Mouse (Mus musculus) lung, adult 18-20 months (tissue): ENCODE measurements around the gene Cdkn2aipnl.

ENCODE experiments used
- DNase-seq, 2 experiments: peaks; one replicate each; pipeline ENCODE4 v3.0.0; 2022; ENCODE audit warnings: mixed read lengths in 2 of 2

The Cdkn2aipnl gene

GRCm38 (mm10) chr11:51949155-51949840 is 18.2 kb upstream of the Cdkn2aipnl start:
- DNase-seq: no peak

DNA sequence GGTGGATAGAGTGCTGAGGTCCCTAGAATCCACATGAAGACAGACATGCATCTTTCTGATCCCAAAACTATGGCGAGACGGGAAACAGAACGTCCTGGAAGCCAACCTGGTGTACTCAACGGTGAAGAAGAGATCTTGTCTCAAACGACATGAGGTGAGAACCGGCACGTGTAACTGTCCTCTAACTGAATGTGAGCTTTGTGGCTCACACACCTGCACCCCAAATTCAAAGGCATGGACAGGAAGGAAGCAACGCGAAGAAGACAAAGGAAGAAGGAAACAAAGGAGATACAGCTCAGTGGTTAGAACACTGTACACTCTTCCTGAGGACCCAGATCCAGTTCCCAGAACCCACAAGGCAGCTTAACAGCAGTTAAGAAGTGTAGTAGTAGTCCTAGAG is 17.5 kb upstream of the Cdkn2aipnl start:
- DNase-seq: no peak

DNA sequence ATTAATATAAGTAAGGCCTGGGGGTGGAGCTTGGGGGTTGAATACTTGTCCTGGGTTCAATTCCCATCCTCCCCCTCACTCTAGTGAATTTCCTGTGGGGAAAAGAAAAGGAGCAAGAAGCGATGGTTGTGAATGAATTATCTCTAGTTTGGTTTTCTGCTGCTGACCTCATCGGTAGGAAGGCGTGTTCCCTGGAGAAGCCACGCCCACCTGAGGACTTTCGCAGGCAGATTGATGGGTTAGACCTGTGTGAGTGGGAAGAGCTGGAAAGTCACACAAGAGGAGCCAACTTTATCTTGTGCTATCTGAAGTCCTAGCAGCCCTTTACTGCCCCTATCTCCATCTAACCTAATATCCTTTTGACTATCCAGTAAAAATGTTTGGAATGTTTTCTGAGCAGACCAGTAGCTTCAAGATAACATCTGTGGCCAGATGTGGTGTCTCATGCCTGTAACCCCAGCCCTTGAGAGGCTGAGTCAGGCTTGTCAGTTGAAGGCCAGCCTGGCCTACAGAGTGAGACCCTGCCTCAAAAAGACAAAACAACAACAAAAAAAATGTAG is 15.5 kb upstream of the Cdkn2aipnl start:
- DNase-seq: no peak

GRCm38 (mm10) chr11:51956112-51956511 is 11.3 kb upstream of the Cdkn2aipnl start:
- peak; percentile 40 to 58 for DNase-seq

DNA sequence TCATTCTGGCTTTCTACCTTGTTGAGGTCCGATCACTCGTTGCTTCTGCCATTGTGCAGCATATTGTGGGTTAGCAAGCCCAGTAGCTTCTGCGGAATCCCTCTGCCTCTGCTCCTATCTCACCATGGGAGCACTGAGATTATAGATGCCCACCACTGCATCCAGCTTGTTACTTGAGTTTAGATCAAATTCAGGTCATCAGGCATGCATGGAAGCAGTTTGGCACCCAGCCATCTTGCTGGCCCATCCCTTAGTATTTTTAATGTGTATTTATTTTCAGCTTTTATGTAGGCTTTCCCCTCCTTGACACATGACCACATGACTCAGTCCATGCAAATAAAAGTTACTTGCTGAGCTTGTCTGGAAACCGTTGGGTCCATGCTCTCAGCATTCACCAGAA is 9.7 kb upstream of the Cdkn2aipnl start:
- DNase-seq: no peak

DNA sequence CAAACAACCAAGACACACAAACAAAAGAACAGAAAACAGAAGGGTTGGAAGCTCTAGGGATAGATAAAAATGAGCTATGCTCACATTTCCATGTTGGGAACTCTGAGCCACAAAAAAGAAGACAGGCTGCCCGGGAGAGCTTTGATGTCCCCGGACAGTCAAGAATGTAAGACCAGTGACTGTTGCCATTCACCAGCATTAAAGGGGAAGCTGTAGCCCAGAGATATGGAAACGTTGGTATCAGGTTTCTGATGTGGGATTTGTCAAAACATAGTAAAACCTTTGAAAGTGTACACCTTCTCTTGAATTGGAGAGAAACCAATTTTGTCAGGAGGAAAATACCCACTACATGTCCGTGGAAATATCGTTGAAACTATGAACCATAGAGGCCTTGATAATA is 8.0 kb upstream of the Cdkn2aipnl start:
- DNase-seq: no peak

DNA sequence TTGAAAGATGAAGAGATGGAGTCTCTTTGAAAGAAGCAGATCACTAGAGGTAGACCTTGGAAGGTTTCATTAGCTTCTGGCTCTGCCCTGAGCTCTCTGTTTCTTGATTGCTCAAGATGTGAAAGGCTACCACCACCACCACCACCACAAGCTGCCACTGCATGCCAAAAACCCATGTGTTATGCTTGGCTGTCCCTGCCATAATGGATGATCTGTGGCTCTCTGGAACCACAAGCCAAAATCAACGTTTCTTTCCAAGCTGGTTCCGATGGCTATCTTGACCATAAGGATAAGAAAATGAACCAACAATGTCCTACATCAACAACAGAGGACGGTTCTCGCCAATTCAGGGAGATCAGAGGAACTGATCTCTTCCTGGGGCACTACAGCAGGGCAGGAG is 7.4 kb upstream of the Cdkn2aipnl start:
- DNase-seq: no peak

- DNase-seq: peak; percentile 72 to 86
Observed at GRCm38 (mm10) chr11:51960967-51961471, 6.4 kb upstream of the Cdkn2aipnl start.

GRCm38 (mm10) chr11:51961761-51962160 is 5.7 kb upstream of the Cdkn2aipnl start:
- no peak for DNase-seq

GRCm38 (mm10) chr11:51962277-51962676 is 5.2 kb upstream of the Cdkn2aipnl start:
- DNase-seq: no peak

GRCm38 (mm10) chr11:51966651-51967050 is 810 bp upstream of the Cdkn2aipnl start:
- no peak for DNase-seq

GRCm38 (mm10) chr11:51968896-51969295 is 1.4 kb downstream of the Cdkn2aipnl start:
- no peak for DNase-seq

- DNase-seq: no peak
Observed at GRCm38 (mm10) chr11:51969511-51969910, 2.0 kb downstream of the Cdkn2aipnl start.

DNA sequence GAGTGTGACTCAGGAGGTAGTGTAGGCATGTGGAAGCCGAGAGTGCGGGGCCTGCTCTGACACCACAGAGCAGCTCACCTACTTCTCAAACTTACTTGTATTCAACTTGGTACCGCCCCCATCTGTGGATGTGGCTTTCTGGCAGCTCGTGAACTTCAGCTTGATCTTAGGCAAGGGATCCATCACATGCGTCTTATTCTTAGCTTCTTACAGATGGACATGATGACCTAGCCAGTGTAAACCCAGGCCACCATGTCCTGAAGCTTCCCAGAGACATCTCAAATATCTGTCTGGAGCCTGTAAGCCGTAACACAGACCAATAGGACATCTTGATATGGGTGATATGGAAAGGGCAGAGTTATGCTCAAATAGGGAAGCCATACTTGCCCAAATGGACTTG is 4.2 kb downstream of the Cdkn2aipnl start:
- DNase-seq: no peak

- DNase-seq: peak; percentile 75 to 80
Observed at GRCm38 (mm10) chr11:51999611-52000289, 32.3 kb downstream of the Cdkn2aipnl start.

GRCm38 (mm10) chr11:52000290-52000962 is 33.0 kb downstream of the Cdkn2aipnl start, which contains the start of gene Ube2b:
Gene Ube2b, minus strand, starts transcription at chr11:52000762.
- peak; percentile 97 to 98 for DNase-seq

- no peak for DNase-seq
Observed at GRCm38 (mm10) chr11:52001341-52001740, 33.9 kb downstream of the Cdkn2aipnl start.

DNA sequence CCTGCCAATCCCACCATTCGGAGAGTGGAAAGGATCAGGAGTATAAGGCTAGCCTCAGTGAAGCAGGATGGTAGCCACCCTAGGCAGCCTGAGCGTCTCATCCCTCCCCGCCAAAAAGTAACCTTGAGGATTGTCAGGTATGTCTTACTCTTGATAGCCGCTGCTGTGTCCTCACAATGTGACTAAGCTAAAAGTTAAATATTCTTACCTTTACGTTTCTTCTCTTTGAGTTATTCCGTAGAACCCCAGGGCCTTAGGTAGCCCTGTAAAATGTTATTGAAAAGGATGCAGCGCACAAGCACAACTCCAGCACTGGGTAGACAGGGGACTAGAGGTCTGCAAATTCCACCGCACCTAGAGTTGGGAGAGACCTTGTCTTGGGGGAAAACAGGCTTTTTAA is 34.4 kb downstream of the Cdkn2aipnl start:
- no peak for DNase-seq

GRCm38 (mm10) chr11:52002842-52003504 is 35.5 kb downstream of the Cdkn2aipnl start:
- DNase-seq: no peak

DNA sequence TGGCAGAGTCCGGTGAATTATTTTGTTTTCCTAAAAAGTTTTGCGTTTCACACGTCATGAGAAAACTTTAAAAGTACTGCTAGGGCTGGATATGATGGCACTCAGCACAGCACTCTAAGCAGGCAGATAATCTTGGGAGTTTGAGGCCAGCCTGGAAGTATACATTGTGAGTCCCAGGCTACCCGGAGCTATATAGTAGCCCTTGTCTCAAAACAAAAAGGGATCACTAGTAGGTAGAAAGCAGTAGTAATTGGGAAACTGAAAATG is 36.0 kb downstream of the Cdkn2aipnl start:
- no peak for DNase-seq

GRCm38 (mm10) chr11:52003772-52004528 is 36.5 kb downstream of the Cdkn2aipnl start, which contains the start of gene Cdkl3:
Gene Cdkl3, plus strand, starts transcription at chr11:52004221.
- peak; percentile 96 to 98 for DNase-seq

DNA sequence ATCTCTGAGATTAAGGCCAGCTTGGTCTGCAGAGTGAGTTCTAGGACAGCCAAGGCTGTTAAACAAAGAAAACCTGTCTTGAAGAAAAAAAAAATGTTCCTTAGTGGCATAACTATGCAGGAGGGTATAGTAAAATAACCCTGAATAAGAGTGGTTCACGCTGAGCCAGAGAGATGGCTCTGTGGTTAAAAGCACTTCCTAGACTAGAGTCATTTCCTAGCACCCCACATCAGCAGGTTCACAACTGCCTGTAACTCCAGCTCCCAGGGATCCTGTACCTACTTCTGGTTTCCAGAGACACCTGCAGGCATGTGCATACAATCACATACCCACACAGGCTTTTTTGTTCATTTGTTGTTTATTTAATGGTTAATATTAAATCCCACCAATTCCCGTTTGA is 38.1 kb downstream of the Cdkn2aipnl start:
- DNase-seq: no peak
